Mouse (Mus musculus): ENCODE data around the gene Popdc2.

GRCm38 (mm10) chr16:38425374-38425773 lies 63.4 kb downstream of the Popdc2 start:
- TF ChIP-seq CTCF (IDR thresholded peaks at IDR 0.05; ENCODE audit: low read depth) (no peak), EP300 (IDR thresholded peaks at IDR 0.05; ENCODE audit: low read depth) (no peak)

Data from heart, postnatal 0 days (tissue).